Mouse (Mus musculus): ENCODE results near the gene Pla2g10.

- TF ChIP-seq CTCF (IDR thresholded peaks at IDR 0.05; ENCODE audit: low read depth, low read length), result no peak
- TF ChIP-seq POLR2A (IDR thresholded peaks at IDR 0.05; ENCODE audit: borderline replicate concordance, low read depth, low read length), result no peak
Observed at GRCm38 (mm10) chr16:13732786-13733185, 2.0 kb upstream of the Pla2g10 start.

Measured in bone marrow macrophage, adult 2 months (primary cell).